Mouse (Mus musculus): ENCODE data around the gene Cast.

Cast gene

DNA sequence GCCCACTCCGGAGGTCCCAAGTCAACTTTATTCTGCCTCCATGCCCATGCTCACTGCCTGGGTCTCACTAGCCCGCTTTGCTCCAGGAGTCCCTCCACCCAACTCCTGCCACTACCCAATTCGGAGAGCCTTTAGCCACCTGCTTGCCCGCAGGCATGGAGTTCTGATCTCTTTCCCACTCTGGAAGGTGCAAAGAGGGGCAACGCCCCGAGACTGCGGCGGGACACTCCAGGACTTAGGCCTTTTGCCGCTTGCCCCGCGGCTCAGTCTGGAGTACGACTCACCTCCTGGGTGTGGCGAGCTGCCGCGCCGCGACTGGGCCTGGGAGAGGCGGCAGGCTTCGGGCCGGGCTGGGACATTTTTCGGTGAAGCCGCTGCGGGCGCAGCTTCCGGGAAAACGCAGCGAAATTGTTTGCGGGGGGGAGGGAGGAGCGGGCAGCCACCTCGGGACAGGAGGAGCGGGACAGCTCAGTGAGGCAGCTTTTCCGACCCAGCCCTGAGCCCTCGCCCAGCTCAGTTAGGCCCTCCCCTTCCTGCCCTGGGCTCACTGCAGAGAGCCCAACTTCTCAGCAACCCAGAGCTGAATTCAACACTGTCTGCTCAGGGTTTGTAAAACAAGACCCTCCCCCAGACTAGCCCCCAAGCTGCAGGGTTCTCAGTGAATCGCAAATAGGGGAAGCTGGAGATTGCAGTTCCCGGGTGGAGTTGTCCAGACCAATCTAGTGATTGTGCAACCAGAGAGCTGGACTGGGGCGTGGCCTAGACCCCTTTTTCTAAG, at the start of gene Cast:
Gene Cast (minus strand): TSS at position 659 of the 778 bp plus-strand sequence.
- no peak for DNase-seq (ENCODE audit: low spot score)

GRCm38 (mm10) chr13:74854338-74855047, 45.9 kb upstream of the Cast start:
- DNase-seq (ENCODE audit: low spot score), result peak; percentile 46

DNA sequence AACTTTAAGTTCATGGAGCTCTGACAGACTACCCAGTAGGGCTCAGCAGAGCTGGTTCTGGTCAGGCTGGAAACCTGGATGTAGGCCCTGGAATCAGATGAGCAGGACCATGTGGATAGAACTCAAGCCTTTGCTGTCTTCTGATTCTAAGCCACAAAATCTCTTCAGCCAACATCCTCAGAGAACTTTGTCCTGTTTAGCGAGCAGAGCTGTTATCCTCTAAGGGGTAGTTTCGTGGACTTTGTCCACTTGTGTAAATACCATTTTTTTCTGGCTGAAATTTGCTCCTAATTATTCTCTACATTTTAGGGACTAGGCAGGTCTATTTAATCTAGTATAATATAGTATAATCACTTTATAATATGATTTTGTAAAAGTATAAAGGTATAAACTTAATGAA, 42.2 kb upstream of the Cast start:
- no peak for DNase-seq (ENCODE audit: low spot score)

DNA sequence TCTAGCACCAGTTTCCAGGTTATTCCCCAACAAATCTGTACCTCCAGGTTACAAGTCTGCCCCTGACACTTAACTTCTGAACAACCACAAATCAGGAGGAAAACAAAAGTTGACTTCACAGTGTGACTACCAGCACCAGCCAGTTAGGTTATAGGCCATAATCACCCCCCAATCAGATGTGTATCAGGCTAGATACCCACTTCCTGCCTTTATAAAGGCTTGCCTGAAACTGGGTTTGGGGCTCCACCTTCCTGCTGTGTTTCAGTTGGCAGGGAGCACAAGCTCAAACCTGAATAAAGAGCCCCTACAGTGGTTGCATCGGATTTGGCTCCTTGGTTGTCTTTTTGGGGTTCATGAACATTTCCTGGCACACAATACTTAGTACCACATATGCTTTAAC, 37.3 kb upstream of the Cast start:
- DNase-seq (ENCODE audit: low spot score), result no peak

- no peak for DNase-seq (ENCODE audit: low spot score)
Measured at GRCm38 (mm10) chr13:74834543-74834942, 25.9 kb upstream of the Cast start.

DNA sequence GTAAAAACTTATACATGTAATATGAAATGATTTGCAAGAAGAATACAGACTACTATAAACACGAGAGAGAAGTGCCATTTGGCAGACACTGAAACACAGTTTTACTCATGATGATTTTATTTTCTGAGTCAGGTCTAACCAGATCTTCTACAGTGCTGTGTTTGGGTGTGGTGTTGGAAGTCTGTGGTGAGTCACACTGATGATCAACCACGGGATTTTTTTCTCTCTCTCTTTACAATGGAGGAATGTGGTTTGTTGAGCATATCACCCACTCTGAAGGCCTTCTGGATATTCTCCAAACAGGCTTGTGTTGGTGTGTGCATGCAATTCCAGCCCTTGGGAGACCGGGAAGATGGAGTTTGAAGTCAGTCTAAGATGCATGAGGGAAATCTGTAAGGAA, 13.5 kb upstream of the Cast start:
- no peak for DNase-seq (ENCODE audit: low spot score)

DNA sequence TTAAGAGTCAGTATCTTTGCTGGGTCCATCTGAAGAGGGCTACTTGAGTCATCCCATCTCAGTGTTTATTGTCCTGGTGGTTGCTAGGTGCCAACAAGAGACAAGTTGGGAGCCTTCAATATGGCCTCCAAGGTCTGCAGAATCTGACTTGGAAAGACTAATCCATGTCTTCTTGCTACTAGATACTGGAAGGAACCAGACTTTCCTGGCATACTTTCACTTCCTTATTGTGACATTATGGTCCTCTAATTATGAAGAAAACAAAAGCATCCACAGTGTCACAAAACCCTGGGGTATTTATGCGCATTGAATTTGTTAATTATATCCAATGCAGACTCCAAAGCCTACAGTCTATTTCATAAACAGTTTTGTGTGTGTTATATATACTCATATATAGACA, 7.1 kb upstream of the Cast start:
- DNase-seq (ENCODE audit: low spot score), result no peak

DNA sequence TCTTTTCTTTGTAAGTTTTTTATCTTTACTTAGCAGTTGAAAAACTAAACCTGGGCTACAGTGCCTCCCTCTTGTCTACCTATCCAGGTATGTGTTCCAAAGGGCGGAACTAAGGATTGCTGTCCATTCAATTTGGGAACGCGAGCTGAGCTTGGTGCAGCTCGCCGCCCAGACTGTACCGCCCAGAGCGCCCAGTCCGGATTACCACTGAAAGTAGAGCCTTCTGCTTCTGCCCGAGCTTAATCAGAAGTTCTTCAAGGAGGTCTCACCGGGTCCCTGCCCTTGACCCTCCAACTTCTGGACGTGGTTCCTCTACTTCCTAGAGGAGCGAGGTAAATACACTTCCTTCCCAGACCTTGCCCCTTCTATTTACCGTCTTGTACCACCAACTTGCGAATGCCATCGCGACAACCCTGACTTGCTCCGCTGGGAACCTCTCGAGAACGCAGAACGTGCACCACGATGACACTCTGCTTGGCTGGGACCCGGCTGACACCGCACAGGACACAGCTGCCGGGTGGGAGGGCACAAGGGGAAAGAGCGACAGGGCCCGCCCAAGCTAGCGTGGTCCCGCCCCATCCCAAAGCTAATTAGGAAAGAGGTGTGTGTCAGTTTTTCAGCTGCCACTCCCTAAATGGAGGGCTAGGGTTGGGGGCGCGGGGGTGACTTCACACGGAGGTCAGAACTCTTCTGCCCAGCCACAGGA, 1.0 kb downstream of the Cast start:
- DNase-seq (ENCODE audit: low spot score), result no peak

DNA sequence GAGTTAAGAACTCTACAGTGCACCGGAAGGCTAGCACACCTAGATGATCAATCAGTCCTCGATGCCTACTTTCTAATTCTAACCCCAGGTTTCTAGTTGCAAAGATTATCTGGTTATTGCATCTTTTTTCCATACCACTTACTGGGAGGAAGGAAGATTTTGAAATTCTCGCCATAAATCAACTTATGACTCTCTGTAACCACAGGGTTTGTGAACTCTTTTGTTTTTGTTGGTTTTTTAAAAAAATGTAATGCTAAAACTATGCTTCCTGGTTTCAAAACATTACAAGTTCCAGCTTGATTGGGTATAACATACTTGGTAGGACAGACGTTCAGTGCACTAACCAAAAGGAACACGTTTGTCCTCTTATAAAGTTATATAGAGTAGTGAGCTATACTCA, 1.7 kb downstream of the Cast start:
- DNase-seq (ENCODE audit: low spot score), result no peak

DNA sequence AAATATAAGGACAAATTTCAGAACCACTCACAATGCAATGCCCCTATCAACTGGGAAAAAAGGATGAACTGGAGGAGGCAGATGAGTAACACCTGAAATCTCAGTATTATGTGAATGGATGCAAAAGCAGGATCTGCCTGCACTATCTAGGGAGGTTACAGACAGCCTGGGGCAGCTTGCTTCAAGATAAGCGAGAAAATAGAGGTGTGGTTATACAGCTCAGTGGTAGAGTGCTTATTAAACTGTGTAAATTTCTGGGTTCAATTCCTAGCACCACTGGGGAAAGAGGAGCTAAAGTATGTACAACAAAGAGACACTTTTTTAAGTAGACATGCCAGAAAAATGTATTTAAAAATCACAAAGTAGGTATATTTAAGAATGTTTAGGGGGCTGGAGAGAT, 14.2 kb downstream of the Cast start:
- no peak for DNase-seq (ENCODE audit: low spot score)

DNA sequence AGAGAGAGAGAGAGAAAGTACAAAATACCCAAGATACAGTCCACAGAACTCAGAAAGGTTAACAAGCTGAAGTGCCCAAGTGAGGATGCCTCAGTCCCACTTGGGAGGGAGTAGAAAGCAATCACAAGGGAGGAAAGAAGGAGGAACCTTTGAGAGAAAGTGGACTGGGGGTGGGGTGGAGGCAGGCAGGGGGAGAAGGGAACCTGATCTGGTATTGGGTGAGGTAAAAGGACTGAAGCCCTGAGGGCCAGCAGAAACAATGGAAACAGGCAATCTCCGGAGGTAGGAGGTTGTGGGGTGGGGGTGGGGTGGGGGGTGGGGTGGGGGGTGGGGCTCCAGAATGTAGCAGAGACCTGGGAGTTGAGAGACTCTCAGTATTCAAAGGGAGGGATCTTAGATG, 20.9 kb downstream of the Cast start:
- DNase-seq (ENCODE audit: low spot score), result no peak

- no peak for DNase-seq (ENCODE audit: low spot score)
Measured at GRCm38 (mm10) chr13:74772151-74772550, 36.5 kb downstream of the Cast start.

GRCm38 (mm10) chr13:74770480-74770879, 38.1 kb downstream of the Cast start:
- DNase-seq (ENCODE audit: low spot score), result peak; percentile 10

GRCm38 (mm10) chr13:74769871-74770270, 38.7 kb downstream of the Cast start:
- no peak for DNase-seq (ENCODE audit: low spot score)

DNA sequence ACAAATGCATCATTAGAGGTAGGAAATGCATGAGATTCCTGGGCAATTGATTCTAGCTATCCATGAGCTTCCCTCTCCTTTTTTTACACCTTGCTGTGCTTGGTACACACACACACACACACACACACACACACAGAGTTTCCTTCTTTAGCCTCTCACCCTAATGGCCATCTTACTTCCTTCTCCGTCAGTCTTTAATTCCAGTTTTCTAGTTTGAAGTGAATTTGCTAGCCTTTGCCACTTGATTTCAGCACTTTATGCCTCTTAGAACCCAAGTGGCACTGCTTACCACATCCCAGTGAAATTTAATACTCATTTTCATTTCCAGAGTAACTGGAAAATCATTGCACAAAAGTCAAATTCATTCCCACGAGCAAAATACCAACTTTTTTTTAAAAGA, 41.4 kb downstream of the Cast start:
- no peak for DNase-seq (ENCODE audit: low spot score)

GRCm38 (mm10) chr13:74762741-74763140, 45.9 kb downstream of the Cast start:
- DNase-seq (ENCODE audit: low spot score), result no peak

- DNase-seq (ENCODE audit: low spot score), result no peak
Measured at GRCm38 (mm10) chr13:74759152-74759551, 49.5 kb downstream of the Cast start.

DNA sequence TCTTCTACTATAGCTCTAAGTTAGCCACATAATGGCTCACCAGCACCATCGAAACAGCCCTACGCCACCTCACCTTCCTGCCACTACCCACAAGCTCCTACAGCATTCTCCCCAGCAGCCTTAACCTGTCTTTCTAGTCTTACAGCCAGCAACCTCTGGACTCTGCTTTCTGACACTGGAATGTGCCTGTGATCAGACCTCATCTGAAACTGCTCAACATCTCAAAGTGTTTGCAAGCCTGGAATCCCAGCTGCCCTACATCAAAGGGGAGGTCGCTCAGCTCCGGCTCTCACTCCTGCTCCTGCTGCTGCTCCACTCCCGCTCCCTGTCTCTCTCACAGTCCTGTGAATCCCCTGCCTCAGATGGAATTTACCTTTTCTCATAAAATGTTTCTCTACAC, 65.4 kb downstream of the Cast start:
- no peak for DNase-seq (ENCODE audit: low spot score)

- DNase-seq (ENCODE audit: low spot score), result no peak
Measured at GRCm38 (mm10) chr13:74736396-74736795, 72.2 kb downstream of the Cast start.

- DNase-seq (ENCODE audit: low spot score), result no peak
Measured at GRCm38 (mm10) chr13:74735834-74736233, 72.8 kb downstream of the Cast start.

- no peak for DNase-seq (ENCODE audit: low spot score)
Measured at GRCm38 (mm10) chr13:74733726-74734125, 74.9 kb downstream of the Cast start.

DNA sequence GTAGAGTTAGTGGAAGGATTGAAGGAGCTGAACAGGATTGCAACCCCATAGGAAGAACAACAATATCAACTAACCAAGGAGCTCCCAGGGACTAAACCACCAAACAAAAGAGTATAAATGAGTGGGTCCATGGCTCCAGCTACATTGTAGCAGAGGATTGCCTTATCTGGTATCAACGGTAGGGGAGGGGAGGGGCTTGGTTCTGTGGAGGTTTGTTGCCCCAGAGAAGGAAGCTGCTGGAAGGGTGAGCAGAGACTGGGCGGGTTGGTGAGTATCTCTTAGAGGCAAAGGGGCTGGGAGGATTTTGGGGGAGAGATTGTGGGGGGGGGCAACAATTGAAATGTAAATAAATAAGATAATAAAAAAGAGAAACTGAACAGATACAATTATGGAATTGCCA, 89.6 kb downstream of the Cast start:
- no peak for DNase-seq (ENCODE audit: low spot score)

- no peak for DNase-seq (ENCODE audit: low spot score)
Measured at GRCm38 (mm10) chr13:74696225-74696624, 112.4 kb downstream of the Cast start.

Data from layer of hippocampus, adult 9-10 months (tissue).